Comparison of ENCODE assay signal across 15 mouse cellular contexts in genomic region chr17:26609820-26610219, GRCm38 (mm10). TPM values are rescaled to one million over a fixed set of nuclear protein-coding genes. Genes with fewer than 3 reads are reported as not detected.
DNase-seq lines count a peak whose midpoint lies in the region; ATAC-seq and TF ChIP-seq lines count a peak whose summit lies in the region.
"Had no signal": no experiment of that assay in that cellular context is flagged by ENCODE, and none has a peak within 500 bp of the region (broad histone marks: within the 10 kb centered on the region; RNA-seq: fewer than 3 reads in every experiment).

No protein-coding gene starts in this region.

- no peak for ATAC-seq in midbrain, embryonic 16.5 days
- ATAC-seq: midbrain, embryonic 15.5 days had no signal

- no peaks in the 10 kb centered on the region for H3K27me3 ChIP-seq in midbrain, embryonic 16.5 days (ENCODE audit: control insufficient read depth, insufficient read depth, low read depth, low read length)
- H3K27me3 ChIP-seq: embryonic facial prominence, embryonic 13.5 days; forebrain, embryonic 12.5 days; midbrain, embryonic 15.5 days; neural tube, embryonic 15.5 days had no signal

- H3K9me3 ChIP-seq in midbrain, embryonic 16.5 days (replicated peaks; ENCODE audit: control insufficient read depth, low read length, poor library complexity, severe bottlenecking), result no peaks in the 10 kb centered on the region
- H3K9me3 ChIP-seq: embryonic facial prominence, embryonic 13.5 days; forebrain, embryonic 12.5 days; midbrain, embryonic 15.5 days; neural tube, embryonic 15.5 days had no signal

- H3K27ac ChIP-seq in layer of hippocampus, adult 2 months, result no peak overlapping the region; the same call in 1 of the 2 replicates
- H3K27ac ChIP-seq in midbrain, embryonic 16.5 days (ENCODE audit: low read length), result no peak overlapping the region
- H3K27ac ChIP-seq: embryonic facial prominence, embryonic 13.5 days; forebrain, embryonic 12.5 days; midbrain, embryonic 15.5 days; neural tube, embryonic 15.5 days had no signal

- WGBS in midbrain, embryonic 16.5 days, result 82% methylated on average over 8 of the region's 8 CpGs

- no peak overlapping the region for H3K4me3 ChIP-seq in layer of hippocampus, adult 2 months
- H3K4me3 ChIP-seq in midbrain, embryonic 16.5 days (ENCODE audit: low read depth, low read length), result no peak overlapping the region
- H3K4me3 ChIP-seq: embryonic facial prominence, embryonic 13.5 days; forebrain, embryonic 12.5 days; midbrain, embryonic 15.5 days; neural tube, embryonic 15.5 days had no signal

- H3K4me2 ChIP-seq in midbrain, embryonic 16.5 days (ENCODE audit: low read length), result no peak overlapping the region
- H3K4me2 ChIP-seq: embryonic facial prominence, embryonic 13.5 days; forebrain, embryonic 12.5 days; midbrain, embryonic 15.5 days; neural tube, embryonic 15.5 days had no signal

- TF ChIP-seq CTCF in layer of hippocampus, adult 2 months (conservative IDR thresholded peaks at IDR 0.05), result no peak

- H3K4me1 ChIP-seq in midbrain, embryonic 16.5 days (ENCODE audit: control insufficient read depth, insufficient read depth, low read length), result no peaks in the 10 kb centered on the region
- H3K4me1 ChIP-seq: forebrain, embryonic 12.5 days; midbrain, embryonic 15.5 days had no signal

- H3K36me3 ChIP-seq in midbrain, embryonic 16.5 days (ENCODE audit: control insufficient read depth, insufficient read depth, low read length), result peaks cover 18% of the 10 kb centered on the region; the same call in 1 of the 2 replicates

- peak; percentile 52 to 58 for DNase-seq in cerebellum, postnatal 10 days
- DNase-seq in cerebellum, adult 9-11 months, result no peak
- DNase-seq in brain, adult 2 months (ENCODE audit: low read depth, low spot score), result peak; percentile 90
- DNase-seq in layer of hippocampus, adult 2 months (ENCODE audit: low spot score in 2 of 2), result peak; percentile 62 to 79
- peak; percentile 88 for DNase-seq in right cerebral cortex, adult 18-20 months
- no peak for DNase-seq in adrenal gland, adult 2 months
- no peak for DNase-seq in spleen, postnatal 14 days (ENCODE audit: low spot score in 2 of 2)
- DNase-seq: adrenal gland, postnatal 14 days; gastrocnemius, postnatal 25 days; heart, postnatal 14 days had no signal

- H3K9ac ChIP-seq in midbrain, embryonic 16.5 days (ENCODE audit: low read depth, low read length), result no peak overlapping the region
- H3K9ac ChIP-seq: embryonic facial prominence, embryonic 13.5 days; forebrain, embryonic 12.5 days; midbrain, embryonic 15.5 days; neural tube, embryonic 15.5 days had no signal

RNA-seq across cellular contexts. Expression of gene Dusp1, which starts 47.9 kb away (rescaled TPM):
- total RNA-seq in layer of hippocampus, adult 2 months (2021), result 10 to 100 TPM; 14.9 to 20.9 TPM
- 10 to 100 TPM; 33.5 to 67.7 TPM for total RNA-seq in adrenal gland, adult 2 months (2021)
- polyA plus RNA-seq in adrenal gland, adult 2 months (2012; rRNA removed), result 80.9 and 86.9 TPM in 2 replicates
- 33.4 and 35.1 TPM in 2 replicates for polyA plus RNA-seq in midbrain, embryonic 16.5 days (2015; fragmentation: Nextera tagmentation; extraction: Ambion mirVana)

RNA-seq across cellular contexts. Expression of gene Ergic1, which starts 48.5 kb away (rescaled TPM):
- 100 to 1,000 TPM; 121 to 124 TPM for total RNA-seq in layer of hippocampus, adult 2 months (2021)
- total RNA-seq in adrenal gland, adult 2 months (2021), result 100 to 1,000 TPM; 166 to 170 TPM
- 132 and 156 TPM in 2 replicates for polyA plus RNA-seq in adrenal gland, adult 2 months (2012; rRNA removed)
- polyA plus RNA-seq in midbrain, embryonic 16.5 days (2015; fragmentation: Nextera tagmentation; extraction: Ambion mirVana), result 102 and 103 TPM in 2 replicates

RNA-seq across cellular contexts. Expression of gene Atp6v0e, which starts 53.2 kb away (rescaled TPM):
- total RNA-seq in layer of hippocampus, adult 2 months (2021), result 10 to 100 TPM; 47.0 to 56.7 TPM
- 100 to 1,000 TPM; 213 to 229 TPM for total RNA-seq in adrenal gland, adult 2 months (2021)
- 193 and 215 TPM in 2 replicates for polyA plus RNA-seq in adrenal gland, adult 2 months (2012; rRNA removed)
- 77.2 and 83.0 TPM in 2 replicates for polyA plus RNA-seq in midbrain, embryonic 16.5 days (2015; fragmentation: Nextera tagmentation; extraction: Ambion mirVana)

Comparison
In these comparisons a context has a peak if more than half of its experiments do, and no peak if none do; other contexts are left out.
1. DNase-seq: peak in cerebellum, postnatal 10 days (2 of 2), brain, adult 2 months (single experiment), layer of hippocampus, adult 2 months (2 of 2) and right cerebral cortex, adult 18-20 months (single experiment); none in cerebellum, adult 9-11 months (single experiment), adrenal gland, adult 2 months (single experiment) and spleen, postnatal 14 days (0 of 2).